Mouse (Mus musculus) MEL (cell line): ENCODE results near the gene Slc22a15. TPM values are rescaled to one million over a fixed set of nuclear protein-coding genes. Genes with fewer than 3 reads are reported as not detected.

ENCODE experiments used
- DNase-seq: peaks from one replicate; pipeline ENCODE4 v3.0.0; 2011; ENCODE audit warnings: low read depth, low spot score
- H3K27ac ChIP-seq: 2 replicates; pipeline ENCODE4 v1.5.1; 2012; ENCODE audit warnings: low read depth, mild to moderate bottlenecking, control low read depth, low read length, moderate library complexity; ENCODE audit not compliant: control insufficient read depth
- H3K27me3 ChIP-seq, 2 experiments: fragments of 150-350 bp in 1 of 2; sonication (generic) in 1 of 2; 2 replicates each; pipeline ENCODE4 v1.6.1; 2012; ENCODE audit warnings: low read length in 2 of 2, mild to moderate bottlenecking in 2 of 2, improper control_type of control experiment in 1 of 2, moderate library complexity in 1 of 2; ENCODE audit not compliant: insufficient read depth in 2 of 2, control insufficient read depth in 1 of 2
- H3K36me3 ChIP-seq, 2 experiments: 2 replicates each; pipeline ENCODE4 v1.6.1; 2012 to 2014; ENCODE audit warnings: low read length in 2 of 2, improper control_type of control experiment in 1 of 2, inconsistent platforms in 1 of 2, mild to moderate bottlenecking in 1 of 2; ENCODE audit not compliant: insufficient read depth in 2 of 2, control insufficient read depth in 1 of 2
- H3K4me1 ChIP-seq, 2 experiments: fragments of 150-350 bp in 1 of 2; sonication (generic) in 1 of 2; 2 replicates each; pipeline ENCODE4 v1.6.1; 2012; ENCODE audit warnings: low read length in 2 of 2, improper control_type of control experiment in 1 of 2, mild to moderate bottlenecking in 1 of 2; ENCODE audit not compliant: insufficient read depth in 2 of 2, control insufficient read depth in 1 of 2
- H3K4me3 ChIP-seq, 2 experiments: fragments of 150-350 bp in 1 of 2; sonication (generic) in 1 of 2; 2 replicates each; pipeline ENCODE4 v1.5.1; 2012; ENCODE audit warnings: low read depth in 2 of 2, low read length in 2 of 2, mild to moderate bottlenecking in 2 of 2, moderate library complexity in 2 of 2, control low read depth in 1 of 2, improper control_type of control experiment in 1 of 2; ENCODE audit not compliant: control insufficient read depth in 1 of 2, insufficient read depth in 1 of 2
- H3K79me2 ChIP-seq: 2 replicates; pipeline ENCODE4 v1.6.1; 2012; ENCODE audit warnings: mild to moderate bottlenecking, low read length, moderate library complexity; ENCODE audit not compliant: control insufficient read depth, poor library complexity, insufficient read depth
- H3K9ac ChIP-seq: 2 replicates; pipeline ENCODE4 v1.6.1; 2012; ENCODE audit warnings: low read depth, mild to moderate bottlenecking, control low read depth, low read length, moderate library complexity; ENCODE audit not compliant: control insufficient read depth, poor library complexity, severe bottlenecking
- H3K9me3 ChIP-seq: fragments of 150-350 bp; sonication (generic); replicated peaks from 2 replicates; pipeline ENCODE4 v1.6.1; 2012; ENCODE audit warnings: mild to moderate bottlenecking, low read length, improper control_type of control experiment, moderate library complexity; ENCODE audit not compliant: insufficient read depth
- BHLHE40 ChIP-seq: IDR thresholded peaks from 2 replicates; pipeline ENCODE4 v1.6.1; 2012; ENCODE audit warnings: low read depth, mild to moderate bottlenecking, inconsistent platforms, low read length, improper control_type of control experiment, borderline replicate concordance
- CHD2 ChIP-seq: IDR thresholded peaks from 2 replicates; pipeline ENCODE4 v1.6.1; 2011; ENCODE audit warnings: low read length, improper control_type of control experiment
- E2F4 ChIP-seq: IDR thresholded peaks from 2 replicates; pipeline ENCODE4 v1.6.1; 2011; ENCODE audit warnings: low read depth, low read length, improper control_type of control experiment, borderline replicate concordance
- ELF1 ChIP-seq: IDR thresholded peaks from 2 replicates; pipeline ENCODE4 v1.6.1; 2014; ENCODE audit warnings: low read depth, mild to moderate bottlenecking, inconsistent platforms, low read length, improper control_type of control experiment, moderate library complexity
- ETS1 ChIP-seq: IDR thresholded peaks from 2 replicates; pipeline ENCODE4 v1.6.1; 2012; ENCODE audit warnings: low read depth, mild to moderate bottlenecking, inconsistent platforms, low read length, improper control_type of control experiment, moderate library complexity
- GATA1 ChIP-seq: IDR thresholded peaks from 2 replicates; pipeline ENCODE4 v1.6.1; 2011; ENCODE audit warnings: low read depth, low read length, improper control_type of control experiment
- HCFC1 ChIP-seq: IDR thresholded peaks from 2 replicates; pipeline ENCODE4 v1.6.1; 2012; ENCODE audit warnings: low read depth, mild to moderate bottlenecking, inconsistent platforms, low read length, improper control_type of control experiment, moderate library complexity
- JUND ChIP-seq: IDR thresholded peaks from 2 replicates; pipeline ENCODE4 v1.6.1; 2011; ENCODE audit warnings: low read depth, mild to moderate bottlenecking, improper control_type of control experiment, low read length
- KAT2A ChIP-seq: conservative IDR thresholded peaks from 2 replicates; pipeline ENCODE4 v1.6.1; 2012; ENCODE audit warnings: low read depth, low read length, improper control_type of control experiment, inconsistent platforms
- MAFK ChIP-seq: IDR thresholded peaks from 2 replicates; pipeline ENCODE4 v1.6.1; 2011; ENCODE audit warnings: low read depth, mild to moderate bottlenecking, low read length, improper control_type of control experiment, borderline replicate concordance
- MAZ ChIP-seq: IDR thresholded peaks from 2 replicates; pipeline ENCODE4 v1.6.1; 2012; ENCODE audit warnings: low read depth, mild to moderate bottlenecking, inconsistent platforms, low read length, improper control_type of control experiment
- MXI1 ChIP-seq: IDR thresholded peaks from 2 replicates; pipeline ENCODE4 v1.6.1; 2011; ENCODE audit warnings: mild to moderate bottlenecking, low read depth, low read length, improper control_type of control experiment
- MYB ChIP-seq: IDR thresholded peaks from 2 replicates; pipeline ENCODE4 v1.6.1; 2011; ENCODE audit warnings: mild to moderate bottlenecking, low read depth, low read length, improper control_type of control experiment
- MYC ChIP-seq: IDR thresholded peaks from 2 replicates; pipeline ENCODE4 v1.6.1; 2011; ENCODE audit warnings: low read depth, mild to moderate bottlenecking, low read length, improper control_type of control experiment, moderate library complexity
- POLR2AphosphoS2 ChIP-seq: IDR thresholded peaks from 2 replicates; pipeline ENCODE4 v1.6.1; 2011; ENCODE audit warnings: low read length, improper control_type of control experiment
- SMC3 ChIP-seq: IDR thresholded peaks from 2 replicates; pipeline ENCODE4 v1.6.1; 2011; ENCODE audit warnings: low read depth, low read length, improper control_type of control experiment
- TCF12 ChIP-seq: IDR thresholded peaks from 2 replicates; pipeline ENCODE4 v1.6.1; 2014; ENCODE audit warnings: low read depth, mild to moderate bottlenecking, inconsistent platforms, low read length, improper control_type of control experiment, moderate library complexity
- USF1 ChIP-seq: IDR thresholded peaks from 2 replicates; pipeline ENCODE4 v1.6.1; 2014; ENCODE audit warnings: low read depth, mild to moderate bottlenecking, inconsistent platforms, low read length, improper control_type of control experiment, moderate library complexity
- USF2 ChIP-seq, 2 experiments: IDR thresholded peaks; 2 replicates each; pipeline ENCODE4 v1.6.1; 2011 to 2012; ENCODE audit warnings: improper control_type of control experiment in 2 of 2, low read length in 2 of 2, borderline replicate concordance in 1 of 2, inconsistent platforms in 1 of 2, low read depth in 1 of 2, mild to moderate bottlenecking in 1 of 2; ENCODE audit not compliant: insufficient read depth in 1 of 2
- ZC3H11A ChIP-seq: IDR thresholded peaks from 2 replicates; pipeline ENCODE4 v1.6.1; 2012; ENCODE audit warnings: low read depth, mild to moderate bottlenecking, inconsistent platforms, low read length, improper control_type of control experiment
- ZNF384 ChIP-seq: IDR thresholded peaks from 2 replicates; pipeline ENCODE4 v1.6.1; 2012; ENCODE audit warnings: low read depth, mild to moderate bottlenecking, inconsistent platforms, low read length, improper control_type of control experiment
- polyA plus RNA-seq, 2 experiments: library from polyadenylated mRNA; stranded (reverse) in 1 of 2; unstranded in 1 of 2; fragments of >175 nt in 1 of 2; fragments of >200 nt in 1 of 2; gene quantifications; 2 replicates each; pipeline versions ENCODE4 v1.2.1 to v1.2.4; 2012; ENCODE audit warnings: low replicate concordance in 2 of 2, low read depth in 1 of 2; ENCODE audit not compliant: insufficient read length in 2 of 2, insufficient read depth in 1 of 2, missing spikeins in 1 of 2
- total RNA-seq: library from RNA; depleted of rRNA; stranded (reverse); fragments of 300-350 nt; gene quantifications from 2 replicates; pipeline ENCODE4 v1.2.3, GENCODE M21; 2012

Slc22a15 gene
- total and polyA plus RNA-seq, 3 experiments: 2.2 to 7.9 TPM; not detected in 1

DNA sequence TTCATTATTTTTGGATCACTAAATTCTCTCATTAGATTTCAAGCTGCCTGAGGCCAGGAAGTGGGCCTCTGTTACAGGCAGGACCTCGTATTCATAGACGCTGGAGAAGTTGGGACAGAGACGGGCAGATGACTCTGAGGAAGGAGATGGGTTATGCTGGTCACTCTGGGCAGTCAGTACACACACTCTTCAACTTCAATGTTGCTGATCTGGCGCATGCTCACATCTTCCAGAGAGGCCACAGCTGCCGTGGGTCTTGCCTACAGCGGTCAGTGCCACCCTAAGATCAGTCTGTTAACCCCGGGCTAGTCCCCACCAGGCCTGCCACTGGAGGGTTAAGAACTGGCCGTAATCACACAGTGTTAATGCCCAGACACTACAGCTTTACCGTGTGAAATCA, 52.3 kb downstream of the Slc22a15 start:
- Histone ChIP-seq H3K79me2 (no peaks in the 10 kb centered on the region), H3K4me3 (no peak overlapping the region), H3K9me3 (no peaks in the 10 kb centered on the region), H3K9ac (no peak overlapping the region), H3K4me1 (no peaks in the 10 kb centered on the region), H3K36me3 (no peaks in the 10 kb centered on the region), H3K27me3 (no peaks in the 10 kb centered on the region), H3K27ac (no peak overlapping the region)
- no peak for DNase-seq
- TF ChIP-seq MYB: no peak
- no peak for TF ChIP-seq MAZ
- no peak for TF ChIP-seq HCFC1
- no peak for TF ChIP-seq CHD2
- no peak for TF ChIP-seq TCF12
- TF ChIP-seq KAT2A: no peak
- no peak for TF ChIP-seq JUND
- TF ChIP-seq GATA1: no peak
- no peak for TF ChIP-seq ELF1
- no peak for TF ChIP-seq USF1
- TF ChIP-seq MXI1: no peak
- no peak for TF ChIP-seq E2F4
- TF ChIP-seq USF2 (IDR thresholded peaks at IDR 0.05; ENCODE audit: borderline replicate concordance in 1 of 2, insufficient read depth in 1 of 2, low read depth in 1 of 2, low read length in 2 of 2): no peak
- no peak for TF ChIP-seq ETS1
- TF ChIP-seq POLR2AphosphoS2: no peak
- TF ChIP-seq MAFK: no peak
- no peak for TF ChIP-seq SMC3
- TF ChIP-seq BHLHE40: no peak
- TF ChIP-seq ZNF384: no peak
- TF ChIP-seq MYC: no peak

DNA sequence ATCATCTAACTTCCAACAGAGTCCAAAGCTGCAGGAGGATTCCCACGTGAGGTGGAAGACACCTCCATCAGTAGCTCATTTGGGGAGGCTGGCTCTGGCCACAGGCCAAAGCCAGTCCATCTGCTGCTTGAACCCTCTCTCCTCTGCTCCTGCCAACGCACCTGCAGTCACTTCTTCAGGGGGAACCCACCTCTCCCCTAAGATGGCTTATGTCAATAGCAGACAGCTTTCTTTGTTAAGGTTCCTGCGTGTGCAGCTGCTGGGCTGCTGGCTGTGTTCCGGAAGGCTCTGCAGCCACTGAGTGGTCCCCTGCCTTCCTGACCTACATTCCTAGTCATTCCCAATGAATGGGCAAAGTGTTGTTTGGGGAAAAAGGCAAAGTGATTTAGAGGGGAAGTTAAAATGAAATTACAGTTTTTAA, 57.2 kb downstream of the Slc22a15 start:
- no peak for DNase-seq
- no peaks in the 10 kb centered on the region for H3K36me3 ChIP-seq
- no peak overlapping the region for H3K27ac ChIP-seq
- H3K4me3 ChIP-seq: no peak overlapping the region
- TF ChIP-seq ZC3H11A: no peak
- TF ChIP-seq MYC: no peak
- TF ChIP-seq MYB: no peak
- TF ChIP-seq ETS1: no peak
- TF ChIP-seq SMC3: no peak
- TF ChIP-seq USF2 (IDR thresholded peaks at IDR 0.05; ENCODE audit: borderline replicate concordance in 1 of 2, insufficient read depth in 1 of 2, low read depth in 1 of 2, low read length in 2 of 2): no peak
- TF ChIP-seq, all 39 proteins: peak for 0
- no peaks in the 10 kb centered on the region for H3K9me3 ChIP-seq
- no peaks in the 10 kb centered on the region for H3K79me2 ChIP-seq
- H3K27me3 ChIP-seq: no peaks in the 10 kb centered on the region
- no peak overlapping the region for H3K9ac ChIP-seq
- H3K4me1 ChIP-seq: no peaks in the 10 kb centered on the region
